Mouse (Mus musculus) intestine, embryonic 16.5 days (tissue): ENCODE measurements around the gene Wnt5b. TPM values are rescaled to one million over a fixed set of nuclear protein-coding genes. Genes with fewer than 3 reads are reported as not detected.
A peak's percentile ranks its signal among the peaks of the same experiment; 100 is the strongest.

Experiments used
- ATAC-seq: fragments of 200-750 bp; cut with Nextera tagmentation; 2 replicates; pipeline ENCODE4 v1.8.0; 2017; ENCODE audit warnings: moderate TSS enrichment, moderate library complexity
- H3K27ac ChIP-seq: fragments of 300-500 bp; sonication (generic); 2 replicates; pipeline ENCODE4 v1.5.1; 2014; ENCODE audit warnings: mild to moderate bottlenecking, low read length
- H3K27me3 ChIP-seq: fragments of 300-500 bp; sonication (generic); replicated peaks from 2 replicates; pipeline ENCODE4 v1.6.1; 2014; ENCODE audit warnings: low read length, control low read depth, mixed read lengths; ENCODE audit not compliant: control insufficient read depth, insufficient read depth
- H3K36me3 ChIP-seq: fragments of 300-500 bp; sonication (generic); 2 replicates; pipeline ENCODE4 v1.6.1; 2014; ENCODE audit warnings: low read length, control low read depth; ENCODE audit not compliant: control insufficient read depth, insufficient read depth
- H3K4me1 ChIP-seq: fragments of 300-500 bp; sonication (generic); 2 replicates; pipeline ENCODE4 v1.6.1; 2014; ENCODE audit warnings: low read length, control low read depth, mixed read lengths; ENCODE audit not compliant: control insufficient read depth, insufficient read depth
- H3K4me2 ChIP-seq: fragments of 300-500 bp; sonication (generic); 2 replicates; pipeline ENCODE4 v1.6.1; 2014; ENCODE audit warnings: low read depth, low read length, control low read depth
- H3K4me3 ChIP-seq: fragments of 300-500 bp; sonication (generic); 2 replicates; pipeline ENCODE4 v1.5.1; 2014; ENCODE audit warnings: mild to moderate bottlenecking, low read length
- H3K9ac ChIP-seq: fragments of 300-500 bp; sonication (generic); 2 replicates; pipeline ENCODE4 v1.6.1; 2014; ENCODE audit warnings: low read depth, low read length
- H3K9me3 ChIP-seq: fragments of 300-500 bp; sonication (generic); 2 replicates; pipeline ENCODE4 v1.6.1; 2016; ENCODE audit warnings: low read length, control low read depth; ENCODE audit not compliant: control insufficient read depth
- WGBS: fragments of 180-500 bp; shearing (Covaris S2); extraction: QIAGEN DNeasy Blood & Tissue Kit; methylation state at CpG from one replicate; pipeline ENCODE4 v1.1.7; 2014; 5-methylcytosine and 5-hydroxymethylcytosine counted together
- polyA plus RNA-seq: library from polyadenylated mRNA; unstranded; fragments of >200 nt; fragmentation: Nextera tagmentation; extraction: Ambion mirVana; gene quantifications from 2 replicates; pipeline ENCODE4 v1.2.1, GENCODE M21; 2015

The Wnt5b gene
- polyA plus RNA-seq, 1 experiment from 2014 or later, result 4.0 TPM

DNA sequence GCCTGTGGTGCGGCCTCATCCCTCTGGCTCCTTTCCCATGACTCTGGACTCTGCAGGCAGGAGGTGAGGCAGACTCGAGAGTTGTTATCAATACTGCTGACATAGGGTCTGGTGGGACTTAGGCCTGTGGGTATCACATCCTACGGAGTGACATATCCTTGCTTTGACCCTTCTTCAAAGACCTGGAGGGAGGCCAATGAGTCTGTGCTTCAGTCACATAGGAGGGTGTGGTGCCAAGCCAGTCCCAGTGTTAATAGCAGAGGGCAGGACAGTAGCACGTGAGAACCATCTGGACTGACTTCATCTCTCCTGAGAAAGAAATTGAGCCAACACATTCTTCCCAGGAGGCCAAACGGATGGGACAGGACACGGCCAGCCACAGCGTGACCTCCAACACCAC is 28.1 kb upstream of the Wnt5b start:
- no peaks in the 10 kb centered on the region for H3K36me3 ChIP-seq
- ATAC-seq, result no peak
- WGBS, result 76% methylated on average over 7 of the region's 7 CpGs

DNA sequence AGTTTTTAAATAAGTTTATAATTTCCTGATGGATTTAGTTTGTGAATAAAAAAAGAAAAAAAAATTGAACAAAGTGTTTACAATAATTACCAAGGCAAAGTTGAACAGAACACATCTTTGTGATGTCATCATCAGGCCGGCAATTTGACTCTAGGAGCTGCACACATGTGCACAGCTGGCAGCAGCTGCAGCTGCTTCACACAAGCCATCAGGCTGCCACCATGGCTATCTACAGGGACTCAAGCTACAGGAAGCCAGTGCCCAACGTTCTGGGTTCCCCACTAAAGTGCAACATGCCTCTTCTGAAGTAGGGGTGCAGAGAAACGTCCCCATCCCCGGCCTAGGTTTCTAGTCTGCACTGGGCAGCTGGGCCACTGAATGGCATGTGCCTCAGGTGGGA is 26.6 kb upstream of the Wnt5b start:
- no peak overlapping the region for H3K4me3 ChIP-seq
- WGBS, result 67% methylated on average over 4 of the region's 4 CpGs
- H3K27me3 ChIP-seq, result no peaks in the 10 kb centered on the region
- no peaks in the 10 kb centered on the region for H3K9me3 ChIP-seq
- H3K9ac ChIP-seq, result no peak overlapping the region
- no peak overlapping the region for H3K27ac ChIP-seq
- ATAC-seq, result no peak
- H3K36me3 ChIP-seq, result no peaks in the 10 kb centered on the region
- H3K4me1 ChIP-seq, result peaks cover 4% of the 10 kb centered on the region
- H3K4me2 ChIP-seq, result no peak overlapping the region

More for the DNA sequence above, 28.1 kb upstream of the Wnt5b start:
- Histone ChIP-seq H3K27me3 (no peaks in the 10 kb centered on the region), H3K4me2 (no peak overlapping the region), H3K4me3 (no peak overlapping the region), H3K27ac (no peak overlapping the region), H3K9ac (no peak overlapping the region), H3K4me1 (no peaks in the 10 kb centered on the region), H3K9me3 (no peaks in the 10 kb centered on the region)

DNA sequence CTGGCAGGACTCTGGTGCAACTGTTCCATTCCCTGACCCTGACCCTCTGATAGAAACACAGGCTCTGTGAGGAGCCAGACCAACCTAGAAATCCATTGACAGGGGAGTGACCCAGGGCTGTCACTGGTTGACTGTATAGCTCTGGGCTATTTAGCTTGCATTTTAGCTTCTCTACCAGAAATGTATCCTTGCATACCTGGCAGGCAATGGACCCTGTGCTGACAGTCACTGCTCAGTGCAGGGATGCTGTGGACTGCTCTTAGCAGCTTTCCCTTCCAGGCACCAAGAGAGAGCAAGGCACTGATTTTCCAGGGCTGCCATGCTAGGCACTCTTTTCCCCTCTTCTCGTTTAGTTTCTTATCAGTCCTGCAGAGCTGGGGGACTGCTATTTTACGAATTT is 24.2 kb upstream of the Wnt5b start:
- Histone ChIP-seq H3K9me3 (no peaks in the 10 kb centered on the region), H3K4me3 (no peak overlapping the region), H3K4me1 (peaks cover 6% of the 10 kb centered on the region), H3K27me3 (no peaks in the 10 kb centered on the region), H3K27ac (no peak overlapping the region), H3K4me2 (no peak overlapping the region), H3K36me3 (no peaks in the 10 kb centered on the region), H3K9ac (no peak overlapping the region)
- 74% methylated on average over 2 of the region's 2 CpGs for WGBS
- ATAC-seq, result no peak

DNA sequence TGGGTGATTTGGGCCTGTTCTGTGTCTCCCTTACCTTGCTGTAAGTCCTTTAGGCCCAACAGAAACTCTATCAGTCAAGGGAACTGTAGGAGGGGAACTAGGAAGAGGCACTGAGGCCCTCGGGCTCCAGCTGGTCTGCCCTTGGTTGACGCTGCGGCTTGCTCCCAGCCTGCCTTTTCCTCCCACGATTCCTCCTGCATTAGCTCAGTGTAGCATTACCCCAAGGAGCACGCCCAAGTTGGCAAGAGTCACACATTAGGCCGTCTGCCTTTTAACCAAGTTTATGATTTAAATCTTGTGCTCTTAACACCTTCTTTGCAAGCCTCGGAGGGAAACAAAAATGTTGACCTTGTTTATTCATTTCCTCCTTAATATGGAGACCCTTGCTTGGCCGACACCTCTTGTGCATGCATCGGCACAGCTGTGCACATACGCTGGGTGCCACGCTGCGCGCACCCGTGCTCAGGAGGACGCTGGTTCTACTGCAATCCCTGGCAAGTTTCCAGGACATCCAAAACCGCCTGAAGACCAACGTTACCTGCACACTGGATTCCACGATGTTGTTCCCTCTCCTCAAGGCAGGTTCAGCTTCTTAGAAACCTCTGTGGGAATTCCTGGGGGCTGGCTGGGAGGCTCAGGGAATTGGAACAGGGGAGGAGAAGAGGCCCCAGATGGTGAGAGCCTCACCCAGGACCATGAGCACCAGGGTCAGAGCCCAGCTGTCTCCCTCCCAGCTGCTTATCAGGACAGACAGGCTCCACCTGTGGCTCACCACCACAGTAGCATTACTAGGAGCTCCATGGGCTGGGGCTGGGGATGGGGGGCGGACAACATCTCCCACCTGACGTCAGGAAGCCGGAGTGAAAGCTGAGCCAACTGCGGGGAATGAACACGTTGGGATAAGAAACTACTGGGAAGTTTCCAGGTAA is 21.6 kb upstream of the Wnt5b start:
- Histone ChIP-seq H3K4me1 (peaks cover 6% of the 10 kb centered on the region), H3K36me3 (no peaks in the 10 kb centered on the region), H3K4me3 (no peak overlapping the region), H3K9me3 (no peaks in the 10 kb centered on the region), H3K9ac (no peak overlapping the region), H3K4me2 (no peak overlapping the region), H3K27me3 (no peaks in the 10 kb centered on the region), H3K27ac (no peak overlapping the region)
- 62% methylated on average over 23 of the region's 23 CpGs for WGBS
- peak; percentile 54; the same call in 1 of the 2 replicates for ATAC-seq

DNA sequence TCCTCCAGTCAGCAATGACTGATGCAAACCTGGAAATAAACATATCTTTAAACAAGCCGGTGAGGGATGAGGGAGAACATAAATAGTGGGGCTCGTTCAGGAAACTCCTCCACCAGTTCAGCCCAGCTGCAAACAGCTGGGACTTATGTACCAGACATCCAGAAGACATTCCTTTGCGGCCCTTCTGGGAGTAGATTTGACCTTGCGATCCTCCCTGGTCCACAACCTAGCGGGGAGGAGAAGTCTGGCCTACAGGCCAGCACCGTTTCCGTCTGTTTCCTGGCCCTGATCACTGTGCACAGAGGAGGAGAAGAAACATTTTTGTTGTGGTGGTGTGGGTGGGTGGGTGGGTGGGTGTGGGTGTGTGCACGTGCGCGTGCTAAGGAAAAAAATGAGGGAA is 18.4 kb upstream of the Wnt5b start:
- peak; percentile 53 for ATAC-seq
- no peak overlapping the region for H3K4me3 ChIP-seq
- H3K9ac ChIP-seq, result no peak overlapping the region
- 53% methylated on average over 10 of the region's 10 CpGs for WGBS
- H3K9me3 ChIP-seq, result no peaks in the 10 kb centered on the region
- H3K4me1 ChIP-seq, result peaks cover 9% of the 10 kb centered on the region
- H3K4me2 ChIP-seq, result no peak overlapping the region
- no peaks in the 10 kb centered on the region for H3K27me3 ChIP-seq
- H3K27ac ChIP-seq, result no peak overlapping the region
- H3K36me3 ChIP-seq, result no peaks in the 10 kb centered on the region

DNA sequence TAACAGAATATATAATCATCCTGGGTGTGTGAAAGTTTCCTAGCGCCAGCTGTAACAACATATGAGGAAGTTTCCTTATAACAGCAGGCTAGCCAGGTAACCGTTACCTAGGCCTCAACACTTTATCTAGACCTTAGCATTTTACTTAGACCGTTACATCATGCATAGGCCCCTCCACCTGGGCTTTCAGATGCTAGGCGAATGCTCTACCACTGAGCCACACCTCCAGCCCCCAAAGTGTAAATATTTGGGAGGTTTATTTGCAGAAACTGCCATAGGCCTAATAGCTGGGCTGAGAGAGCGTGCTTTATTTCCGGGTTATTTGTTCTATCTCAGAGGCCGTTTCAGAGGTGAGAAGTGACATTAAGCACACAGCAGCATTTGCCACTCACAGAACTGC is 14.7 kb upstream of the Wnt5b start:
- Histone ChIP-seq H3K27ac (no peak overlapping the region), H3K36me3 (no peaks in the 10 kb centered on the region), H3K4me2 (no peak overlapping the region), H3K4me1 (0 out of 2 replicates have a peak, but pooled peaks cover 3% of the 10 kb centered on the region), H3K4me3 (no peak overlapping the region), H3K27me3 (no peaks in the 10 kb centered on the region), H3K9ac (no peak overlapping the region), H3K9me3 (no peaks in the 10 kb centered on the region)
- ATAC-seq, result no peak
- 51% methylated on average over 7 of the region's 7 CpGs for WGBS

DNA sequence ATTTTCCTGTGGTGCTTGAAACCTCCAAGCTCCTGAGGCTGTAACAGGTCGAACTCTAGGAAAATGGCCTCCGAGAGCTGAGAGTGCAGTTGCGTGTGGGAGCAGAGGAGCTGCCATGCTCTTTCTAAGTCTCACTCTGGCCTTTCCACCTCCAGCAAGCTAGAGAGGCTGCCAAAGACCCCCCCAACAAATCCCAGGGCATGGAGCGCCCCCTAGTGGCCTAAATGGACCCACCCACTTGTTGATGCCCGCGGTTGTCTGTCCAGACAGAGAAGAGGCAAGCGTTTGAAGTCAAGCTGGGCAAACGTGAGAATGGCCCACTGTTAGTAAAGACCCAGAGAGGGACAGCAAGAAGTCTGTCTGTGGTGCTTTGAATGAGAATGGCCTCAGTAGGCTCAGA is 10.3 kb upstream of the Wnt5b start:
- ATAC-seq, result no peak
- no peak overlapping the region for H3K27ac ChIP-seq
- WGBS, result 72% methylated on average over 8 of the region's 8 CpGs
- no peaks in the 10 kb centered on the region for H3K36me3 ChIP-seq
- H3K4me3 ChIP-seq, result no peak overlapping the region
- H3K9me3 ChIP-seq, result no peaks in the 10 kb centered on the region
- H3K27me3 ChIP-seq, result no peaks in the 10 kb centered on the region
- 0 out of 2 replicates have a peak, but pooled peaks cover 3% of the 10 kb centered on the region for H3K4me1 ChIP-seq
- H3K9ac ChIP-seq, result no peak overlapping the region
- H3K4me2 ChIP-seq, result no peak overlapping the region

DNA sequence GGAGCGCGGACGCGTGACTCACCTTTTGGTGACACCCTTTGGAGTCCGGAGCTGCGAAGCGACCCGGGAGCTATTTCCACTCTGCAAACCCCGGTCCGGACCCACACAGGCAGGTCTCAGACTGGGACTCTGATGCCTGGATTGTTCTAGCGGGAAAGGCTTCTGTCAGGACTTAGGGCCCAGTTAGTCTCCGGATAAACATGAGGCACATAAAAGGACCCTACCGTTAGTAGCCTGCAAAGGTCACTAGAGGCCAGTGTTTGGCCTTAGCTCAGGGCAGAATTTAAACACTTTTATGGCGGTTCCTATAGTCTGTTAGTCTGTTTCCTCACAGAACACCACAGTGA is 344 bp upstream of the Wnt5b start:
- peak overlapping the region; percentile 73 for H3K4me3 ChIP-seq
- peak overlapping the region; percentile 96 for H3K4me2 ChIP-seq
- no peaks in the 10 kb centered on the region for H3K9me3 ChIP-seq
- H3K4me1 ChIP-seq, result peaks cover 2% of the 10 kb centered on the region; the same call in 1 of the 2 replicates
- peaks cover 15% of the 10 kb centered on the region for H3K27me3 ChIP-seq
- peak overlapping the region; percentile 75 for H3K9ac ChIP-seq
- peak; percentile 43 for ATAC-seq
- no peaks in the 10 kb centered on the region for H3K36me3 ChIP-seq
- WGBS, result 2% methylated on average over 14 of the region's 14 CpGs
- H3K27ac ChIP-seq, result no peak overlapping the region

DNA sequence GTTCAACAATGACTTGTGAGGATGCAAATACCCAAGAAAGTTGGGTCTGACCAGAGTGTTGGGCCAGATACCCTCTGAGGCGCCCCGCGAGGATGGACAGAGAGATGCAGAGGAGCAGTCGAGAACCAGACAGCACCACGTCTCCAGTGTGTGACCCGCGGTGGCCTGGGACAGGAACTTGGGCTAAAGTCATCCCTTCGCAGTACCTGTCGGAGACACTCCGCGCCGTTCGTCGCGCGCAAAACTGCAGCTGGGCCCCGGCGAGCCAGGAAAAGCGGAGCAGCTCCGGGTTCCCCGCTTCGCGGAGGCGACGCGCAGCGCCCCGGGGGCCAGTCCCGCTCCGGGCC is 718 bp downstream of the Wnt5b start:
- Histone ChIP-seq H3K9ac (peak overlapping the region; percentile 75), H3K27me3 (peaks cover 15% of the 10 kb centered on the region), H3K4me3 (peak overlapping the region; percentile 73), H3K27ac (no peak overlapping the region), H3K4me1 (peaks cover 2% of the 10 kb centered on the region; the same call in 1 of the 2 replicates), H3K9me3 (no peaks in the 10 kb centered on the region), H3K4me2 (peak overlapping the region; percentile 96), H3K36me3 (no peaks in the 10 kb centered on the region)
- 2% methylated on average over 30 of the region's 30 CpGs for WGBS
- peak; percentile 21 for ATAC-seq
